Mouse (Mus musculus) hindbrain, postnatal 0 days (tissue): ENCODE measurements around the gene Nck1. TPM values are rescaled to one million over a fixed set of nuclear protein-coding genes. Genes with fewer than 3 reads are reported as not detected.

Experiments
- ATAC-seq: fragments of 200-750 bp; cut with Nextera tagmentation; 2 replicates; pipeline ENCODE4 v1.8.0; 2017; ENCODE audit warnings: mild to moderate bottlenecking, moderate TSS enrichment, moderate library complexity
- DNase-seq: peaks from one replicate; pipeline ENCODE4 v3.0.0-alpha.2; 2015; ENCODE audit warnings: low spot score
- H3K27ac ChIP-seq: fragments of 300-500 bp; sonication (generic); 2 replicates; pipeline ENCODE4 v1.5.1; 2014; ENCODE audit warnings: mild to moderate bottlenecking
- H3K27me3 ChIP-seq: fragments of 300-500 bp; sonication (generic); 2 replicates; pipeline ENCODE4 v1.6.1; 2014; ENCODE audit warnings: low read length, mixed read lengths; ENCODE audit not compliant: insufficient read depth
- H3K36me3 ChIP-seq: fragments of 300-500 bp; sonication (generic); 2 replicates; pipeline ENCODE4 v1.6.1; 2014; ENCODE audit warnings: low read length, mixed read lengths; ENCODE audit not compliant: insufficient read depth
- H3K4me1 ChIP-seq: fragments of 300-500 bp; sonication (generic); 2 replicates; pipeline ENCODE4 v1.6.1; 2014; ENCODE audit warnings: antibody characterized with exemption, low read length, mixed read lengths; ENCODE audit not compliant: insufficient read depth
- H3K4me2 ChIP-seq: fragments of 300-500 bp; sonication (generic); 2 replicates; pipeline ENCODE4 v1.6.1; 2014; ENCODE audit warnings: low read depth, mild to moderate bottlenecking, low read length, moderate library complexity, mixed read lengths
- H3K4me3 ChIP-seq: fragments of 300-500 bp; sonication (generic); 2 replicates; pipeline ENCODE4 v1.5.1; 2014; ENCODE audit warnings: low read length
- H3K9ac ChIP-seq: fragments of 300-500 bp; sonication (generic); replicated peaks from 2 replicates; pipeline ENCODE4 v1.6.1; 2014; ENCODE audit warnings: mild to moderate bottlenecking, low read length, moderate library complexity, mixed read lengths
- H3K9me3 ChIP-seq: fragments of 300-500 bp; sonication (generic); 2 replicates; pipeline ENCODE4 v1.6.1; 2016; ENCODE audit warnings: low read length, mixed read lengths
- CTCF ChIP-seq: IDR thresholded peaks from 2 replicates; pipeline ENCODE4 v1.5.1; 2016; ENCODE audit warnings: antibody characterized with exemption, control low read depth, low read depth
- WGBS: fragments of 180-500 bp; shearing (Covaris S2); extraction: QIAGEN DNeasy Blood & Tissue Kit; methylation state at CpG from one replicate; pipeline ENCODE4 v1.1.7; 2014; 5-methylcytosine and 5-hydroxymethylcytosine counted together
- polyA plus RNA-seq: library from polyadenylated mRNA; unstranded; fragments of >200 nt; fragmentation: Nextera tagmentation; extraction: Ambion mirVana; gene quantifications from 2 replicates; pipeline ENCODE4 v1.2.1, GENCODE M21; 2015
- total RNA-seq: library from RNA; depleted of rRNA; stranded (reverse); fragments of >200 nt; gene quantifications from 2 replicates; pipeline ENCODE4 v1.2.3, GENCODE M21; 2014

The Nck1 gene
- total and polyA plus RNA-seq, 2 experiments from 2014 or later: 10.6 to 38.3 TPM

DNA sequence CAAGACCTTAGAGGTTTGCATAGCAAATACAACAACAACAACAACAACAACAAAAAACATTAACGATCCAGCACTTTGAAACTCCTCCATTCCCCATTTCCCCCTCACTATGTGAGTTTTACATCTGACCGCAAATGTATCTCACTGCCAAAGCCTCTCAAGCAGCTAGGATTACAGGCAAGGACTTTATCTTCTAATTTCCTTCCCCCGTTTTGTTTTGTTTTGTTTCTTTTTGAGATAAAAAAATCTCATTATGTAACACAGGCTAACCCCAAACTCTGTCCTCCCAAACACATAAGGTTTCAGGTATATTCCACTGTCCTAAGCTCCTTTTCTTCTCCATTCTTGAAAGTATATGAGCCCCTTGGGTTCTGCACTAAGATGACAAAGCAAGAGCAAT lies 11.2 kb downstream of the Nck1 start:
- Histone ChIP-seq H3K4me2 (no peak overlapping the region), H3K27me3 (no peaks in the 10 kb centered on the region), H3K9me3 (no peaks in the 10 kb centered on the region), H3K9ac (no peak overlapping the region), H3K4me1 (0 out of 2 replicates have a peak, but pooled peaks cover 4% of the 10 kb centered on the region), H3K27ac (no peak overlapping the region), H3K36me3 (no peaks in the 10 kb centered on the region), H3K4me3 (no peak overlapping the region)
- WGBS: 93% methylated on average over 3 of the region's 3 CpGs
- DNase-seq: no peak
- no peak for TF ChIP-seq CTCF
- no peak for ATAC-seq

DNA sequence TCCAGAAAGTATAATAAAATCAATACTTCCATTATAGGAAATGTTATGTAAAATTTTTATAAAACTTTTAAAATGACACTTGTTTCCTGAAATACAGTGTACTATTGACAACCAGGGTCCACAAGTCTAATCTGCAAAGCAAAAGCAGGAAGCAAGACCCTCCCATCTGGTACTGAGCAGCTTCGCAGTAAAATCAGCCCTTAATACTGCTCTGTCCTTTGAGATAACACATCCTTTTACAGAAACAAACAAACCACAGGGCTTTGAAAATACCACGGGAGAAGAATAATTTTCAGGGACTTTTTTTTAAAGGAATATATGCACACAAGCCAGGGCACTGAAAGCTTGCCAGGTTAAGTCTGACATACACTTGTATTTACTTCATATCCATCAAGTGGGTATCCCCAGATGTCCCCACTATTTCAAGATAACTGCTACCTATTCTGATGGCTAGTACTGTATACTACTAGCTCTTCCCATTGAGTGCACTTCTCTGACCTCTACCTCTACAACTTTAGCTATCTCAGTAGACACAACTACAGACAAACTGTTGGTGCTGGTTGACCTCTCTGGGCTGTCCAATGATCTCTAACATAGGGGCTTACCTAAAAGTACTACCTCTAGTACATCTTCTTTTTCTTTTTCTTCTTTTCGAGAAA lies 13.0 kb downstream of the Nck1 start:
- ATAC-seq (no peak), DNase-seq (no peak)
- Histone ChIP-seq H3K9me3 (no peaks in the 10 kb centered on the region), H3K36me3 (no peaks in the 10 kb centered on the region), H3K4me1 (0 out of 2 replicates have a peak, but pooled peaks cover 4% of the 10 kb centered on the region), H3K27me3 (no peaks in the 10 kb centered on the region), H3K9ac (no peak overlapping the region), H3K4me3 (no peak overlapping the region), H3K27ac (no peak overlapping the region), H3K4me2 (no peak overlapping the region)
- WGBS: 70% methylated on average over 3 of the region's 3 CpGs
- no peak for TF ChIP-seq CTCF

DNA sequence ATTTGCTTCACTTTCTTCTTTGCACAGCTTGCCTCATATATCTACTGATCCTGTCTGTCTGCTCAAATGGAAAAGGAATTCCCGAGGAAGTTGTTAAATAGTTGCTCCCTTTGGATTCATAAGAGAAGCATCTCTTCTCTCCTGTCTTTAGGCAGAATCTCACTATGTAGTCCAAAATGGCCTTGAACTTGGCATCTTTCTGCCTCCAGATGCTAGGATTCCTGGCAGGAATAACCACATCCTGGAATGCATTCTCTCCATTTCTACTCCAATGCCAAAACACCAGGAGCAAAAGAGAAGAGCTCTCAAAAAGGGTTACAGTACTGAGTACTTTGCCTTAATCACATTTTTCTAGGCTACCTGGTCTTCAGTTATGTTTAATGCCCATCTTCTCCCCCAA lies 14.6 kb downstream of the Nck1 start:
- no peak for ATAC-seq
- Histone ChIP-seq H3K4me3 (no peak overlapping the region), H3K4me2 (no peak overlapping the region), H3K9ac (no peak overlapping the region), H3K27ac (no peak overlapping the region), H3K27me3 (no peaks in the 10 kb centered on the region), H3K9me3 (no peaks in the 10 kb centered on the region), H3K4me1 (0 out of 2 replicates have a peak, but pooled peaks cover 4% of the 10 kb centered on the region), H3K36me3 (no peaks in the 10 kb centered on the region)
- no peak for TF ChIP-seq CTCF
- no peak for DNase-seq
- 55% methylated on average over 1 of the region's 1 CpGs for WGBS

DNA sequence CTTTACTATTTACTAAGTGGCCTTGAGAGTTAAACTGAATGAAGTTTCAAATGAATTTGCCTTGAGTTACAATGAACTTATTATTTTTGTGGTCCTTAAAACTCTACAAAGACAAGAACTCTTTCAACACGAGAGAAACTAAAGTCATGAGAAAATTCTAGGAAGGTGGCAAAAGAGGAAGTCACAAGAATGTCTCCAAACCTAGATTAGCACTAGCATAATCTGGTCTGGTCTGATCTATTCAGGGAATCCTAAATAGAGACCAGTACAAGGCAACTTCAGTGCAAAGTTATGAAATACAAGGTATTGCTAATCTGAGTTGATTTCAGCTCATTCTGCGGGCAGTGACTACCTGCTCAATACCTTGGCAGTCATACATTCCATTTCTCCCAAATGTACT lies 20.7 kb downstream of the Nck1 start:
- no peak overlapping the region for H3K4me3 ChIP-seq
- no peak overlapping the region for H3K27ac ChIP-seq
- WGBS: 92% methylated on average over 2 of the region's 2 CpGs
- DNase-seq (no peak), ATAC-seq (no peak)
- no peak for TF ChIP-seq CTCF
- H3K4me2 ChIP-seq: no peak overlapping the region
- H3K27me3 ChIP-seq: no peaks in the 10 kb centered on the region
- H3K36me3 ChIP-seq: no peaks in the 10 kb centered on the region
- no peak overlapping the region for H3K9ac ChIP-seq
- no peaks in the 10 kb centered on the region for H3K4me1 ChIP-seq
- H3K9me3 ChIP-seq: no peaks in the 10 kb centered on the region

DNA sequence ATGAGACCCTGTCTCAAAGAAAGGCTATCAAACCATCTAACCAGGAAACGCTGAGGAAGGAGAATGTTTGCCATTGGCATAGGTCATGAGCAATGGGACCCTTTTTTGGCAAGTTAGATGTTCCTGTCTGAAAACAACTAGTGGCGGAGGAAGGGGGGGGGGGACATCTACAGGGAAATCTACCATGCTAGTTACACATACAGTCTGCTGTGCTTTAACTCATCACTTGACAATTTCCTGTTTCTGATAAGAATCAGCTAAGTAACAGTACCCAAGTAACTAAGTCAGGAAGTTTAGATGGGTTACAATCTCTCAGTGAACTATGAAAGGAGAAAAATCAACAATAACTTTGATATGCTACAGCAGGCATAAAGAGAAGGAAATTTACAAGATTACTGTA lies 23.9 kb downstream of the Nck1 start:
- 83% methylated on average over 2 of the region's 2 CpGs for WGBS
- H3K4me2 ChIP-seq: no peak overlapping the region
- no peak for TF ChIP-seq CTCF
- no peaks in the 10 kb centered on the region for H3K9me3 ChIP-seq
- H3K4me3 ChIP-seq: no peak overlapping the region
- H3K36me3 ChIP-seq: no peaks in the 10 kb centered on the region
- no peak overlapping the region for H3K27ac ChIP-seq
- no peak overlapping the region for H3K9ac ChIP-seq
- ATAC-seq (no peak), DNase-seq (no peak)
- H3K4me1 ChIP-seq: no peaks in the 10 kb centered on the region
- H3K27me3 ChIP-seq: no peaks in the 10 kb centered on the region

DNA sequence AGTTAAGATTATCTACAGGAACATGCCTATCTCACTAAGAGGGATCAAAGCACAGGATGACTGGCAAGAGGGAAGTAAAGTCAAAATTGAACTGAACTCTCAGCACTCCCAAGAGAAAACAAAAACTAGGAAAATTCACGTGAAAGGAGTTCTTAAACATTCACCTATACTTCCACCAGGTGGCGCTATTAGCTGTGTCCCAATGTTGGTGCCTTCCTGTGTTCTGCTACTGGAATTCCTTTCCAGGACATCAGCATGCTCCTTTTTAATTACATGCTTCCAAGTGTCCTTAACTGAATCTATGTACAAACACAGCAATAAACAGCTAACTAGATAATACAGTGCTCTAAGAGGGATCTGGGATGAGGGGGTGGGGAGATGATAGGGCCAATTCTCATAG lies 25.3 kb downstream of the Nck1 start:
- DNase-seq (peak; percentile 87), ATAC-seq (no peak)
- H3K4me1 ChIP-seq: no peaks in the 10 kb centered on the region
- H3K4me2 ChIP-seq: no peak overlapping the region
- H3K9ac ChIP-seq: no peak overlapping the region
- H3K4me3 ChIP-seq: no peak overlapping the region
- H3K27me3 ChIP-seq: no peaks in the 10 kb centered on the region
- H3K36me3 ChIP-seq: no peaks in the 10 kb centered on the region
- peak; percentile 86 for TF ChIP-seq CTCF
- no peak overlapping the region for H3K27ac ChIP-seq
- no peaks in the 10 kb centered on the region for H3K9me3 ChIP-seq
- whole genome bisulfite sequencing: 0% methylated on average over 2 of the region's 2 CpGs

DNA sequence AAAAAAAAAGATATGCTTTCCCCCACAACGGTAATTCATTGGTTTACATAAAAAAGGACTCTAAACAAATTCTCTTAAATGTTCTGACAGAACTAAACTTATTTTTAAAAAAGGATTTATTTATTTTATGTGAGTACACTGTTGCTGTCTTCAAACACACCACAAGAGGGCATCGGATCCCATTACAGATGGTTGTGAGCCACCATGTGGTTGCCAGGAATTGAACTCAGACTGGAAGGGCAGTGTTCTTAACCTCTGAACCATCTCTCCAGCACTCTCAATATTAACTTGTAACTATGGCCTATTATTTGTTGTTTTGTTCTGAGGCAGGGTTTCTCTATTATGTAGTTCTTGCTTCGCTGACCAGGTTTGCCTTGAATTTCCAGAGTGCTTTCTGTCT lies 25.9 kb downstream of the Nck1 start:
- peak; percentile 40 for TF ChIP-seq CTCF
- 94% methylated on average over 3 of the region's 3 CpGs for WGBS
- ATAC-seq: no peak
- H3K27me3 ChIP-seq: no peaks in the 10 kb centered on the region
- DNase-seq: no peak
- no peak overlapping the region for H3K27ac ChIP-seq
- no peaks in the 10 kb centered on the region for H3K36me3 ChIP-seq
- H3K4me2 ChIP-seq: no peak overlapping the region
- no peak overlapping the region for H3K9ac ChIP-seq
- H3K9me3 ChIP-seq: no peaks in the 10 kb centered on the region
- no peaks in the 10 kb centered on the region for H3K4me1 ChIP-seq
- H3K4me3 ChIP-seq: no peak overlapping the region
